Comparison of ENCODE assay signal across 25 mouse cellular contexts in the genomic region with DNA sequence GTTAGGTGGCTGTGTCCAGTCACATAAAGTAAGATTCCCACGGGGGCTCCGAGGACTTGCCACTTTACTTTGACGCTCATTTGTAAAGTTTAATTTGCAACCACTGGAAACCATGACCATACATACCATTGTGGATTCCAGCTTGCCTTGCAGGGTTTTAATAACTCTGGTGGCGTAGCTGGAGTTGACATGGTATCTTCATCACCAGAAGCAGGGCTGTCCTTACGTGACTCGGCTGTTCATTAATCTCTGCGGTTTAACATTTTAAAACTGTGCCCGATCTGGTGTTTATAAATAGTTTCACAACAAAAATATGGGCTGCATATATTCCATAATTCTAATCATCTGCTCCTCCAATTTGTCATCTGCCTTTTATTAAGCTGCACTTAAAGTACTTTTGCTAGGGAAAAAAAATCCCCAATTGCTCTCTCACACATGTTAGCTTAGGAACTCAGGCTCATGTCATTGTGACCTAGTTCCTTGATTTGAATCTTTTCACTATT.
DNase-seq lines count a peak whose midpoint lies in the region; ATAC-seq and TF ChIP-seq lines count a peak whose summit lies in the region.
"Had no signal": no experiment of that assay in that cellular context is flagged by ENCODE, and none has a peak within 500 bp of the region (broad histone marks: within the 10 kb centered on the region; RNA-seq: fewer than 3 reads in every experiment).

No protein-coding gene starts in this region.

- H3K4me3 ChIP-seq in heart, adult 2 months: no peak overlapping the region
- H3K4me3 ChIP-seq in stomach, embryonic 14.5 days (ENCODE audit: low read depth, low read length): no peak overlapping the region
- H3K4me3 ChIP-seq in stomach, postnatal 0 days (ENCODE audit: low read depth, low read length): no peak overlapping the region
- H3K4me3 ChIP-seq in limb, embryonic 13.5 days: no peak overlapping the region
- no peak overlapping the region for H3K4me3 ChIP-seq in layer of hippocampus, adult 2 months
- H3K4me3 ChIP-seq: heart, embryonic 12.5 days; megakaryocyte, embryonic 14.5 days; midbrain, embryonic 13.5 days; neural tube, embryonic 15.5 days had no signal

- H3K27me3 ChIP-seq in heart, adult 2 months (ENCODE audit: control insufficient read depth, insufficient read depth, low read length): no peaks in the 10 kb centered on the region
- no peaks in the 10 kb centered on the region for H3K27me3 ChIP-seq in stomach, embryonic 14.5 days (ENCODE audit: control insufficient read depth, insufficient read depth, low read length)
- H3K27me3 ChIP-seq in stomach, postnatal 0 days (ENCODE audit: control insufficient read depth, insufficient read depth, low read length): no peaks in the 10 kb centered on the region
- no peaks in the 10 kb centered on the region for H3K27me3 ChIP-seq in limb, embryonic 13.5 days
- H3K27me3 ChIP-seq: heart, embryonic 12.5 days; megakaryocyte, embryonic 14.5 days; midbrain, embryonic 13.5 days; neural tube, embryonic 15.5 days had no signal

- no peak for DNase-seq in heart, adult 2 months
- DNase-seq in heart, postnatal 25 days (ENCODE audit: low spot score): no peak
- no peak for DNase-seq in stomach, postnatal 0 days (ENCODE audit: low spot score)
- DNase-seq in left cerebral cortex, postnatal 4 days: no peak
- DNase-seq in layer of hippocampus, adult 2 months (ENCODE audit: low spot score in 2 of 2): no peak
- DNase-seq: adrenal gland, postnatal 10 days; cerebellum, adult 11 months; cerebellum, adult 9-10 months; cerebellum, postnatal 36 days; kidney, adult 9 months; liver, postnatal 0 days; lung, postnatal 4 days; right cerebral cortex, postnatal 4 days; thymus, postnatal 4 days had no signal

- TF ChIP-seq EP300 in heart, adult 2 months (IDR thresholded peaks at IDR 0.05; ENCODE audit: insufficient read depth, low read depth, low read length): no peak
- no peak for TF ChIP-seq EP300 in stomach, postnatal 0 days (optimal IDR thresholded peaks at IDR 0.05)

- 73% methylated on average over 8 of the region's 8 CpGs for WGBS in heart, adult 2 months
- 63% methylated on average over 8 of the region's 8 CpGs for WGBS in stomach, embryonic 14.5 days
- 60% methylated on average over 8 of the region's 8 CpGs for WGBS in stomach, postnatal 0 days
- 25% methylated on average over 8 of the region's 8 CpGs for WGBS in limb, embryonic 13.5 days

- H3K79me2 ChIP-seq in heart, adult 2 months (replicated peaks; ENCODE audit: control insufficient read depth, insufficient read depth, low read length): no peaks in the 10 kb centered on the region

- no peak overlapping the region for H3K9ac ChIP-seq in heart, adult 2 months (ENCODE audit: low read depth, low read length)
- no peak overlapping the region for H3K9ac ChIP-seq in stomach, embryonic 14.5 days (replicated peaks; ENCODE audit: low read depth, low read length)
- H3K9ac ChIP-seq in stomach, postnatal 0 days (ENCODE audit: low read length): no peak overlapping the region
- no peak overlapping the region for H3K9ac ChIP-seq in limb, embryonic 13.5 days
- H3K9ac ChIP-seq: heart, embryonic 12.5 days; hindbrain, embryonic 14.5 days; liver, postnatal 0 days; midbrain, embryonic 13.5 days; neural tube, embryonic 15.5 days had no signal

- H3K27ac ChIP-seq in heart, adult 2 months: peak overlapping the region; percentile 40; the same call in 1 of the 2 replicates
- H3K27ac ChIP-seq in stomach, embryonic 14.5 days (ENCODE audit: low read length): peak overlapping the region; percentile 21; the same call in 1 of the 2 replicates
- no peak overlapping the region for H3K27ac ChIP-seq in stomach, postnatal 0 days (replicated peaks)
- peak overlapping the region; percentile 34; the same call in 1 of the 2 replicates for H3K27ac ChIP-seq in limb, embryonic 13.5 days
- no peak overlapping the region for H3K27ac ChIP-seq in layer of hippocampus, adult 2 months
- H3K27ac ChIP-seq: hindbrain, embryonic 14.5 days; midbrain, embryonic 13.5 days; neural tube, embryonic 15.5 days had no signal

- no peaks in the 10 kb centered on the region for H3K36me3 ChIP-seq in heart, adult 2 months (ENCODE audit: control insufficient read depth, insufficient read depth, low read length)
- no peaks in the 10 kb centered on the region for H3K36me3 ChIP-seq in stomach, embryonic 14.5 days (ENCODE audit: control insufficient read depth, insufficient read depth, low read length)
- H3K36me3 ChIP-seq in stomach, postnatal 0 days (ENCODE audit: control insufficient read depth, insufficient read depth, low read length): no peaks in the 10 kb centered on the region
- no peaks in the 10 kb centered on the region for H3K36me3 ChIP-seq in limb, embryonic 13.5 days
- H3K36me3 ChIP-seq: heart, embryonic 12.5 days; midbrain, embryonic 13.5 days; neural tube, embryonic 15.5 days had no signal

- no peak for TF ChIP-seq CTCF in heart, adult 2 months (IDR thresholded peaks at IDR 0.05)
- TF ChIP-seq CTCF in stomach, postnatal 0 days (IDR thresholded peaks at IDR 0.05; ENCODE audit: low read depth): no peak
- no peak for TF ChIP-seq CTCF in layer of hippocampus, adult 2 months (conservative IDR thresholded peaks at IDR 0.05)

- ATAC-seq in stomach, embryonic 14.5 days (ENCODE audit: insufficient number of reproducible peaks, insufficient read depth, low FRiP score, low read depth): no peak
- no peak for ATAC-seq in stomach, postnatal 0 days (ENCODE audit: low FRiP score, low TSS enrichment)
- no peak for ATAC-seq in limb, embryonic 13.5 days (ENCODE audit: low FRiP score, low read depth)
- ATAC-seq: forebrain, embryonic 14.5 days; intestine, postnatal 0 days; liver, postnatal 0 days; midbrain, embryonic 13.5 days; Patski had no signal

- H3K4me1 ChIP-seq in heart, adult 2 months (ENCODE audit: control insufficient read depth, insufficient read depth, low read length): no peaks in the 10 kb centered on the region
- H3K4me1 ChIP-seq in stomach, embryonic 14.5 days (ENCODE audit: control insufficient read depth, insufficient read depth, low read length): no peaks in the 10 kb centered on the region
- H3K4me1 ChIP-seq in stomach, postnatal 0 days (replicated peaks; ENCODE audit: control insufficient read depth, insufficient read depth): no peaks in the 10 kb centered on the region
- H3K4me1 ChIP-seq in limb, embryonic 13.5 days: peaks cover 7% of the 10 kb centered on the region
- H3K4me1 ChIP-seq: heart, embryonic 12.5 days; megakaryocyte, embryonic 14.5 days; midbrain, embryonic 13.5 days; neural tube, embryonic 15.5 days had no signal

- H3K4me2 ChIP-seq in stomach, embryonic 14.5 days (replicated peaks; ENCODE audit: low read depth, low read length): no peak overlapping the region
- H3K4me2 ChIP-seq in stomach, postnatal 0 days (replicated peaks; ENCODE audit: low read depth): no peak overlapping the region
- 0 out of 2 replicates have a peak overlapping the region, but pooled peaks have one; percentile 14 for H3K4me2 ChIP-seq in limb, embryonic 13.5 days (replicated peaks)
- H3K4me2 ChIP-seq: heart, embryonic 12.5 days; hindbrain, embryonic 14.5 days; liver, embryonic 11.5 days; midbrain, embryonic 13.5 days; neural tube, embryonic 15.5 days had no signal

- no peak for TF ChIP-seq POLR2A in heart, adult 2 months (IDR thresholded peaks at IDR 0.05; ENCODE audit: insufficient read depth, low read depth, low read length)

- no peaks in the 10 kb centered on the region for H3K9me3 ChIP-seq in stomach, embryonic 14.5 days (ENCODE audit: control insufficient read depth, low read depth, low read length)
- no peaks in the 10 kb centered on the region for H3K9me3 ChIP-seq in stomach, postnatal 0 days (ENCODE audit: control insufficient read depth, low read length)
- no peaks in the 10 kb centered on the region for H3K9me3 ChIP-seq in limb, embryonic 13.5 days
- H3K9me3 ChIP-seq: heart, embryonic 12.5 days; midbrain, embryonic 13.5 days; neural tube, embryonic 15.5 days had no signal

- intact Hi-C loops in heart, adult 2 months (cut with DNase I): no loop called here
- intact Hi-C loops in heart, postnatal 25 days (cut with DNase I): no loop called here
- intact Hi-C loops in left cerebral cortex, postnatal 4 days (cut with DNase I): no loop called here

Comparison
In these comparisons a context has a peak if more than half of its experiments do, and no peak if none do; other contexts are left out.
1. H3K27ac ChIP-seq: peak in heart, adult 2 months (single experiment), stomach, embryonic 14.5 days (single experiment) and limb, embryonic 13.5 days (single experiment); none in stomach, postnatal 0 days (single experiment) and layer of hippocampus, adult 2 months (single experiment).